Mouse (Mus musculus): Measurements from ENCODE around the gene Bace1. TPM values are rescaled to one million over a fixed set of nuclear protein-coding genes. Genes with fewer than 3 reads are reported as not detected.
A peak's percentile ranks its signal among the peaks of the same experiment; 100 is the strongest.
"Not testable (repeated sequence)": the region's sequence is repeated elsewhere in the genome, so short reads cannot be mapped to it uniquely, and the experiment has no call there.

Gene Bace1
- total RNA-seq, 2 experiments from 2014 or later: 0.52 to 1.7 TPM

GRCm38 (mm10) chr9:45829107-45829506 is 9.3 kb upstream of the Bace1 start:
- peak; percentile 52 for ATAC-seq (replicated peaks; ENCODE audit: low FRiP score, low TSS enrichment, poor library complexity, severe bottlenecking)

DNA sequence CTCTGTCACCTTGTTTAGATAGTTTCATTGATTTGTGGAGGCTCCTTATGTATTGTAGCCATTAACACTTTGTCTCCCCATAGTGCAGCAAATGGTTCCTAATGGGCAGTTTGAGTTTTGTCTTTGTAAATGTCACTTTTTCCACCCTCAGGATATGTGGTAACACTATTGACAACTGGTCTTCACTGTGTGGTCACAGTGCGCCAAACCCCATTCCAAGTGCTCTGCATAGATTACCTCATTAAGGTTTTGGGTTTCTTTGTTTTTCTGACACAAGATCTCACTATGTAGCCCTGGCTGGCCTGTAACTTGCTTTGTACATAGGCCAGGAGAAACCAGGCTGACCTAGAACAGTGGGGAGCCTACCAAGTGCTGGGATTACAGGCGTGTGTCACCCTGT is 5.5 kb upstream of the Bace1 start:
- ATAC-seq (replicated peaks; ENCODE audit: low FRiP score, low TSS enrichment, poor library complexity, severe bottlenecking): no peak

- ATAC-seq (replicated peaks; ENCODE audit: low FRiP score, low TSS enrichment, poor library complexity, severe bottlenecking): no peak
Measured at GRCm38 (mm10) chr9:45833461-45833860, 4.9 kb upstream of the Bace1 start.

DNA sequence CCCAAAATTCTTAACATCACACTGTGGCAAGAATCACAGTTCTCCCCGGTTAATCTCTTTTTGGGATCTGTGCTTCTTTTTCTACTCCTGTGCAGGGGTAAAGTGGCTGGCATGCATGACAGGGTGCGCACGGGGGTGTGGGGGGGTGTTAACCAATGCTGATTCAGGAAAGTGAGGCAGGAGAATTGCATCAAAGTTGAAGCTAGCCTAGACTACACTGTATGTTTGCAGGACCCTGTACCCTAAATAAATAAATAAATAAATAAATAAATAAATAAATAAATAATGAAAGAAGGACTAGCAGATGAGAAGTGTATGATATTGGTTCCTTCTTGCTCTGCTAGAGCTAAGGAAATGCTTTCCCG is 329 bp upstream of the Bace1 start:
- no peak for ATAC-seq (replicated peaks; ENCODE audit: low FRiP score, low TSS enrichment, poor library complexity, severe bottlenecking)

DNA sequence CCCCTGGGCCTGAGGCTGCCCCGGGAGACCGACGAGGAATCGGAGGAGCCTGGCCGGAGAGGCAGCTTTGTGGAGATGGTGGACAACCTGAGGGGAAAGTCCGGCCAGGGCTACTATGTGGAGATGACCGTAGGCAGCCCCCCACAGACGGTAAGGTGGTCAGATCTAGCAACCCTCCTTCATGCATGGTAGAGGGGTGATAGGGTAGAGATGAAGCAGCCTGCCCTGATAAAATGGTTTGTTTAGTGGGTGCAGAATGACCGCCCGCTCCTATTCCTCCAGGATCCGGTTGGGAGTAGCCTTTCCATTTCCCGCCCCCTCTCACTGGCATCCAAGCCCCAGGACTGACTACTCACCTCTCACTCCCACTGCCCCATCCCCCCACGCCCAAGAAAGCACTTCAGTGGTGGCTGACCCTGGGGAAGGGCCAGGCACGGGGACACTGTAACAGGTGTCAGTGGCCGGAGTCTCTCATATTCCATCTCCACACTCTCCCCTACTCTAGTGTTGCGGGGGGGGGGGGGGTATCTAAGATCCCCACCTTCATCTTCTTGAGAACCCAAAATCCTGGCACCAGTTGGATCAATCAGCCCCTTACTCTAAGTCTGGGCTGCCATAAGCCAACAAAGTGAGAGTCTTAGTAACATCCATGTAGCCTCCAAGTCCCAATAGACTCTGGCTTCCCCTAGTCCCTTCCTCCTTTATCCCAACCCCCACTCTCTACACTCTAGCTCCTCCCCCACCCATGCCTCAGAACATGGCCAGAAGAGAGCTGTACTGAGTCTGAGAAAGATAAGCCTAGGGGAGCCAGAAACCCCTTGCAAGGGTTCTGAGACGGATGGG is 980 bp downstream of the Bace1 start:
- ATAC-seq (replicated peaks; ENCODE audit: low FRiP score, low TSS enrichment, poor library complexity, severe bottlenecking): no peak; the same call in 1 of the 2 replicates

DNA sequence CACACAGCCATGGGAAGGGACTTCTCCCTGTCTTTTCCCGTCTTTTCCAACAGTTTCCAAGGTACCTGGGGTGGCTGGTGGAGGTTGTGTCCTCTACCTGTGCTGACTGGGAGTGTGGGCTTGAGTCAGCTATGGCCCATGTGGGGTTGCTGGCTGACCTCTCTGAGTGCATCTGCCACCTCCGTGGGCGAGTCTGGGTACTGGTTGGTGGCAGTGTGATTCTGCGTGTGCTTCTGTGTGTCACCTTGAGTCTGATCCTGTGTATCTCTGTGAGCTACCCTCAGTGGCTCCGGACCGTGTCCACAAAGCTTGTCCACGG is 1.6 kb downstream of the Bace1 start:
- no peak for ATAC-seq (replicated peaks; ENCODE audit: low FRiP score, low TSS enrichment, poor library complexity, severe bottlenecking)

- no peak for ATAC-seq (replicated peaks; ENCODE audit: low FRiP score, low TSS enrichment, poor library complexity, severe bottlenecking)
Measured at GRCm38 (mm10) chr9:45840331-45840730, 2.0 kb downstream of the Bace1 start.

DNA sequence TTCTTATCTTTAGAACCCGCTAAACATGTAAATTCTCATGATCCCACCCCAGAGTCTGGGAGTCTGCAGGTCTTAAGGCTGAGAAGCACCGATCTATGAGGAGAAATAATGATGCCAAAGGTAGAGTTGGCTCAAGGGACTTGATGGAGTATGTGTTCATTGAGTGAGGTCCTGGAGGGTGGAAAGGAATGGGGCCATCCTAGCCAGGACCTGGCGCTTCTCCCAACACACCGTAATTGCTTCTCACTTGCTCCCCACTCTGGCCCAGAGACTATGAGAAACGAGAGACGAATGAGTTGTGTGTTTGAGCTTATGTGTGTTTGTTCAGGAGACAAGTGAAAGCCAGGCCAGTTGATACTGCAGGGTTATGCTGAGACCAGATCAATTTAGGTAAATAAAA is 3.1 kb downstream of the Bace1 start:
- ATAC-seq (replicated peaks; ENCODE audit: low FRiP score, low TSS enrichment, poor library complexity, severe bottlenecking): no peak

DNA sequence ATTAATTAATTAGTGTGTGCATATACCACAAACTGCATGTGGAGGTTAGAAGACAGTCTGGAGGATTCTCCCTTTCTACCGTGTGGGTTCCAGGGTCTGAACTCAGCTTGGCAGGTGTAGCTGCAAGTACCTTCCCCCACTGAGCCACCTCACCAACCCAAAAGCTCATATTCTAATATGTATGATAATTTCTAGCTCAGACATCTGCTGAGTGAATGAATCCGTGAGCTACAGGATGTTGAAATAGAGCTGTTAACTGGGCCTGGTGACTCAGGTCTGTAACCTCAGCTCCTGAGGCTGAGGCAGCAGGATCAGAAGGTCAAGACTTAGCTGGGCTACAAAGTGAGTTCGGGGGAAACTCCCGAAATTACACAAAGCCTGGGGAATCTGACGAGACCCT is 4.6 kb downstream of the Bace1 start:
- ATAC-seq (replicated peaks; ENCODE audit: low FRiP score, low TSS enrichment, poor library complexity, severe bottlenecking): no peak

DNA sequence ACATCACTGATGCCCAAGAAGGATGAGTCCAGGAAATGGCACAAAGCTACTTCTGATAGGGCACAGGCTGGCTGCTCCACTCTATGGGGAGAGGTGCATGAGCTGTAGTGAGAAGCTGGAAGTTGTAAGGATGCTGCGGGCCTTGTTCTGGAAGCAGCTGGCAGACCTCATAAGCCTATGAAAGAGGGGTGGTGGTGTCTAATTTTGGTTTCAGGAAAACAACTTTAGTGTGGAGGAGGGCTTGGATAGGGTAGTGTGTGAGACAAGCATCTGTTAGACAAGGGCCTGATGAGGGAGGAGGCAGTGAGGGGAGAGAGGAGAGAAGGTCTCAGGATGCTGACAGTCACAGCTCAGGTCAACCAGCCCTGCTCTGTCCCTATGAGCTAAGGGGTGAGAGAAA is 5.4 kb downstream of the Bace1 start:
- no peak for ATAC-seq (replicated peaks; ENCODE audit: low FRiP score, low TSS enrichment, poor library complexity, severe bottlenecking)

DNA sequence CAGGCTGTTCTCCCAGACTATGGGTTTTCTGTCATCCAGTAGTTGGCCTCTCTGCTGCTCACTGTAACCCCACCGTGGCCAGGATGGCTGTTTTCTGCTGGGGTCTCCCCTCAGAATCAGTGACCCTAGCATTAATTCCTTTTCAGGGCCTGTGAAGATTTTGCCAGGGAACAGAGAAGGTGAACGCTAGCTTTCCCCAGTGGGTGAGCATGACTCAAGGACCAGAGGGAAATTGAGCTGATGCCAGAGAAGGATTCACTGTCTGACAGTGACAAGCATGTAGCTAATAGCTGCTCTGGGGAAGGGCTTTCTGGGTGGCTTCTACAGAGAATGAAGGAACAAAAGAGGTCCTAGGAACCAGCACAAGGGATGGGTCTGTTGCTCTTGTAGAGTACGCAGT is 7.2 kb downstream of the Bace1 start:
- ATAC-seq (replicated peaks; ENCODE audit: low FRiP score, low TSS enrichment, poor library complexity, severe bottlenecking): no peak

DNA sequence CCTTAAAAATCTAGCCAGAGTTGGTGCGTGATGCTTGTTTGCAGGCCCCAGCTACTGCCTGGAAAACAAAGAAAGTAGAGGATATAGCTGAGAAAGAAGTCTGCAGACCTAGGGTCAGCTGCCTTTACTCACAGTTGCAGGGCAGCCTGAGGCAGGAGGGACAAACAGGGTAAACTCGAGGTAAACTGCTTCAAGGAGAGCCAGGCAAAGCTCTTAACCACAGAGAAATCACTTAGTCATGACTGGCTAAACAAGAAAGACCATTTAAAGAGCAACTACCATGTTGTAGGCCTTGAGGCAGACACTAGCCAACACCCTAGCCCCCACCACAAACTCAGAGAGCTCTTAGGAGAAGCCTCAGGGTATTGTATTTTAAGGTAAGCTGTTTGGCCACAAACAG is 7.8 kb downstream of the Bace1 start:
- not testable (repeated sequence) for ATAC-seq (replicated peaks; ENCODE audit: low FRiP score, low TSS enrichment, poor library complexity, severe bottlenecking)

DNA sequence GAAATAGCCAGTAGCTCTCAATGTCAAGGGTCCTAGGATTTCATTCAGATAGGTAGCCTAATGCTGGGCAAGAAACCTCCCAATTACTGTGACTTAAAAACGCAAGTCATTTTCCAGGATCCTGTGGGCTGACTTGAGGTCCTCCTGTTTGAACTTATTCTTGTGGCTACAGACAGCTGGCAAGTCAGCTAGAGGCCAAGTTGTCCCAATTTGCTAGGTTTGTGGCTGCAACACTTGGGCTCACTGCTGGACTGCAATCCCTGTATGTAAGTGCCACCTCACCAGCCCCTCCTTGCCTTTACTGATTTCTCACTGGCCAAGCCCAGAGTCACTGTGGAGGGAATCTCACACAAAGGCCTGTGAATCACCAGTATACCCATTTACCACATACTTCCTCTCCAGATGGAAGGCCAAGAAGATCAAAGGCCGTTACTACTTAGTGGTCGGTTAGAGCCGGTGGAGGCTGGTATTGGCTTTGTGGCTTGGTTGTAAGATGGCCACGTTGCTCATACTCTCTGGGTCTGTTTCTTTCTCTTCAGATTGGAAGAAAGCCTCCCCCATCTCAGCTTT is 8.6 kb downstream of the Bace1 start:
- ATAC-seq (replicated peaks; ENCODE audit: low FRiP score, low TSS enrichment, poor library complexity, severe bottlenecking): no peak

GRCm38 (mm10) chr9:45849528-45850408 is 11.4 kb downstream of the Bace1 start:
- no peak for ATAC-seq (replicated peaks; ENCODE audit: low FRiP score, low TSS enrichment, poor library complexity, severe bottlenecking)

- no peak for ATAC-seq (replicated peaks; ENCODE audit: low FRiP score, low TSS enrichment, poor library complexity, severe bottlenecking)
Measured at GRCm38 (mm10) chr9:45850528-45851155, 12.3 kb downstream of the Bace1 start.

- no peak for ATAC-seq (replicated peaks; ENCODE audit: low FRiP score, low TSS enrichment, poor library complexity, severe bottlenecking)
Measured at GRCm38 (mm10) chr9:45851330-45851729, 12.9 kb downstream of the Bace1 start.

GRCm38 (mm10) chr9:45851776-45852175 is 13.4 kb downstream of the Bace1 start:
- ATAC-seq (replicated peaks; ENCODE audit: low FRiP score, low TSS enrichment, poor library complexity, severe bottlenecking): no peak

GRCm38 (mm10) chr9:45853695-45854094 is 15.3 kb downstream of the Bace1 start:
- no peak for ATAC-seq (replicated peaks; ENCODE audit: low FRiP score, low TSS enrichment, poor library complexity, severe bottlenecking)

DNA sequence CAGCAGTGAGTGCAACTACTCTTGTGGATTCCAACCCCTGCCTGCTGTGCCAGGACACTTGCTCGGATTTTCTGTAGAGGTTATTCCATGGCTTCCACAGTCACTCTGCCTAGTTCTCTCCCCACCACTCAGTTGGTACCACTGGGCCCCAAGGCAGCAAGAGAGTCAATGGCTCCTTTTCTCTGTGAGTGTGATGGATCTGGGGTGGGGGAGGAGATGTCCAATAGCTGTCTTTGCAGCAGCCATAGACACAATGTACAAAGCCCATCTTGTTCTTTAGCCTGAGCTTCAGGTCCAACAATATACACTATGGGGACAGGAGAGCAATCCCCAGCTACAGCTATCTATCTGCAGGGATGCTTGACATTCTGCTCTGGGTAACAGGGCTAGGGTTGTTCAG is 15.8 kb downstream of the Bace1 start:
- no peak for ATAC-seq (replicated peaks; ENCODE audit: low FRiP score, low TSS enrichment, poor library complexity, severe bottlenecking)

DNA sequence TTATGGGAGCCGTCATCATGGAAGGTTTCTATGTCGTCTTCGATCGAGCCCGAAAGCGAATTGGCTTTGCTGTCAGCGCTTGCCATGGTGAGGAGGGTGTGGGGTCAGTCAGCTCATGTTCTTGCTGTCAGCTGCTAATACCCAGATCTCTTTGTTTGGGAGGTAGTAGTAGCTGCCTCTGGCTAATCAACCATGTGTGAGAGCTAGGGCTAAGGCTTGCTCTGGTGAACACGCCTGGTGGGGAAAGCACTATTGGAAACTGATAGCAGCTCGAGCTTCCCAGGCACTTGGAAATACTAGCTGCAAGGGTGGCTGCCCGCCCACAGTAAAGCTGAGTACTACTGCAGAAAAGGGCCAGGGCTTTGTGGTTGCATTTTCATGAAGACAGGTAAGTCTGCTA is 21.0 kb downstream of the Bace1 start:
- ATAC-seq (replicated peaks; ENCODE audit: low FRiP score, low TSS enrichment, poor library complexity, severe bottlenecking): no peak
